Mouse (Mus musculus) neural tube, postnatal 0 days (tissue): ENCODE measurements around the gene Sec11a. TPM values are rescaled to one million over a fixed set of nuclear protein-coding genes. Genes with fewer than 3 reads are reported as not detected.

Source experiments
- polyA plus RNA-seq: library from polyadenylated mRNA; unstranded; fragments of >200 nt; fragmentation: Nextera tagmentation; extraction: Ambion mirVana; gene quantifications from 2 replicates; pipeline ENCODE4 v1.2.1, GENCODE M21; 2015

Sec11a gene
- 137 and 142 TPM in 2 replicates for polyA plus RNA-seq

GRCm38 (mm10) chr7:80947445-80948350 is at the start of gene Sec11a:
TSS of gene Sec11a (minus strand) at chr7:80947780.

GRCm38 (mm10) chr7:80992980-80993833 is 45.6 kb upstream of the Sec11a start, which contains the start of gene Zfp592:
TSS of gene Zfp592 (plus strand) at chr7:80993681.

GRCm38 (mm10) chr7:80904921-80905515 is 42.6 kb downstream of the Sec11a start, which contains the start of gene Nmb:
TSS of gene Nmb (minus strand) at chr7:80905076.

GRCm38 (mm10) chr7:80900944-80901501 is 46.6 kb downstream of the Sec11a start, which contains the start of gene Wdr73:
TSS of gene Wdr73 (minus strand) at chr7:80901269.

GRCm38 (mm10) chr7:80860729-80861274 is 86.8 kb downstream of the Sec11a start, which contains the start of gene Zscan2:
TSS of gene Zscan2 (plus strand) at chr7:80860920.

Other genes starting within 250 kb of the Sec11a start
- gene Iqgap1, start 121.8 kb downstream of the Sec11a start, polyA plus RNA-seq, result 14.8 and 15.5 TPM in 2 replicates
- 2.1 and 2.7 TPM in 2 replicates for gene Zscan2, start 86.9 kb downstream of the Sec11a start, polyA plus RNA-seq
- 26.4 and 30.6 TPM in 2 replicates for gene Wdr73, start 46.5 kb downstream of the Sec11a start, polyA plus RNA-seq
- gene Nmb, start 42.7 kb downstream of the Sec11a start, polyA plus RNA-seq, result 12.7 and 13.0 TPM in 2 replicates
- gene Zfp592, start 45.9 kb upstream of the Sec11a start, polyA plus RNA-seq, result 6.3 and 6.5 TPM in 2 replicates
- gene Alpk3, start 109.8 kb upstream of the Sec11a start, polyA plus RNA-seq, result 0.11 and 0.18 TPM in 2 replicates
- gene Slc28a1, start 167.0 kb upstream of the Sec11a start, polyA plus RNA-seq, result 0.17 TPM in 1 of 2 replicates, not detected in the other